In genomic region chr2:32759001-32759400, GRCm38 (mm10) we compare ENCODE assay signal across 19 mouse cellular contexts. TPM values are rescaled to one million over a fixed set of nuclear protein-coding genes. Genes with fewer than 3 reads are reported as not detected.
DNase-seq lines count a peak whose midpoint lies in the region; ATAC-seq lines count a peak whose summit lies in the region.
"Had no signal": no experiment of that assay in that cellular context is flagged by ENCODE, and none has a peak within 500 bp of the region (broad histone marks: within the 10 kb centered on the region; RNA-seq: fewer than 3 reads in every experiment).

No protein-coding gene starts in this region.

- H3K27me3 ChIP-seq in forebrain, embryonic 15.5 days: no peaks in the 10 kb centered on the region
- H3K27me3 ChIP-seq in forebrain, embryonic 12.5 days: no peaks in the 10 kb centered on the region
- H3K27me3 ChIP-seq in intestine, embryonic 15.5 days (replicated peaks): no peaks in the 10 kb centered on the region
- H3K27me3 ChIP-seq in intestine, embryonic 16.5 days (replicated peaks; ENCODE audit: control insufficient read depth, insufficient read depth, low read length): no peaks in the 10 kb centered on the region
- no peaks in the 10 kb centered on the region for H3K27me3 ChIP-seq in midbrain, embryonic 13.5 days
- no peaks in the 10 kb centered on the region for H3K27me3 ChIP-seq in midbrain, embryonic 15.5 days (replicated peaks)
- H3K27me3 ChIP-seq in embryonic facial prominence, embryonic 10.5 days (replicated peaks; ENCODE audit: low read depth, poor library complexity, severe bottlenecking): no peaks in the 10 kb centered on the region
- H3K27me3 ChIP-seq: CH12.LX; embryonic facial prominence, embryonic 12.5 days; liver, embryonic 13.5 days had no signal

- no peak for DNase-seq in embryonic facial prominence, embryonic 10.5 days (ENCODE audit: low spot score)
- DNase-seq in cerebellum, adult 9-11 months: no peak
- DNase-seq: adrenal gland, postnatal 25 days; cerebellum, adult 18-20 months; heart, postnatal 4 days; kidney, adult 18-20 months; liver, embryonic 13.5 days; lung, embryonic 14.5 days; lung, postnatal 36 days; thymus, postnatal 25 days had no signal

- H3K27ac ChIP-seq in forebrain, embryonic 15.5 days (replicated peaks): 0 out of 2 replicates have a peak overlapping the region, but pooled peaks have one; percentile 13
- no peak overlapping the region for H3K27ac ChIP-seq in forebrain, embryonic 12.5 days
- H3K27ac ChIP-seq in intestine, embryonic 15.5 days: no peak overlapping the region
- no peak overlapping the region for H3K27ac ChIP-seq in intestine, embryonic 16.5 days (ENCODE audit: low read length)
- H3K27ac ChIP-seq in midbrain, embryonic 13.5 days: no peak overlapping the region
- H3K27ac ChIP-seq in midbrain, embryonic 15.5 days: no peak overlapping the region
- no peak overlapping the region for H3K27ac ChIP-seq in embryonic facial prominence, embryonic 10.5 days (replicated peaks)
- H3K27ac ChIP-seq: embryonic facial prominence, embryonic 12.5 days; liver, embryonic 13.5 days had no signal

- peaks cover 24% of the 10 kb centered on the region for H3K4me1 ChIP-seq in forebrain, embryonic 15.5 days
- H3K4me1 ChIP-seq in forebrain, embryonic 12.5 days: peaks cover 15% of the 10 kb centered on the region; the same call in 1 of the 2 replicates
- peaks cover 9% of the 10 kb centered on the region; the same call in 1 of the 2 replicates for H3K4me1 ChIP-seq in intestine, embryonic 15.5 days (replicated peaks)
- peaks cover 2% of the 10 kb centered on the region; the same call in 1 of the 2 replicates for H3K4me1 ChIP-seq in intestine, embryonic 16.5 days (ENCODE audit: control insufficient read depth, insufficient read depth, low read length)
- H3K4me1 ChIP-seq in midbrain, embryonic 13.5 days (replicated peaks): peaks cover 20% of the 10 kb centered on the region
- peaks cover 15% of the 10 kb centered on the region for H3K4me1 ChIP-seq in midbrain, embryonic 15.5 days
- H3K4me1 ChIP-seq in embryonic facial prominence, embryonic 10.5 days: peaks cover 22% of the 10 kb centered on the region

- H3K4me3 ChIP-seq in forebrain, embryonic 15.5 days: no peak overlapping the region
- no peak overlapping the region for H3K4me3 ChIP-seq in forebrain, embryonic 12.5 days (replicated peaks)
- no peak overlapping the region for H3K4me3 ChIP-seq in intestine, embryonic 15.5 days (replicated peaks)
- no peak overlapping the region for H3K4me3 ChIP-seq in intestine, embryonic 16.5 days (ENCODE audit: low read length)
- no peak overlapping the region for H3K4me3 ChIP-seq in midbrain, embryonic 13.5 days (replicated peaks)
- H3K4me3 ChIP-seq in midbrain, embryonic 15.5 days: no peak overlapping the region
- peak overlapping the region; percentile 75; the same call in 1 of the 2 replicates for H3K4me3 ChIP-seq in embryonic facial prominence, embryonic 10.5 days
- H3K4me3 ChIP-seq: embryonic facial prominence, embryonic 12.5 days; heart, embryonic 12.5 days; liver, embryonic 13.5 days had no signal

- H3K9ac ChIP-seq in forebrain, embryonic 15.5 days (replicated peaks): no peak overlapping the region
- H3K9ac ChIP-seq in forebrain, embryonic 12.5 days: no peak overlapping the region
- H3K9ac ChIP-seq in intestine, embryonic 15.5 days: 0 out of 2 replicates have a peak overlapping the region, but pooled peaks have one; percentile 28
- no peak overlapping the region for H3K9ac ChIP-seq in intestine, embryonic 16.5 days (ENCODE audit: low read depth, low read length)
- H3K9ac ChIP-seq in midbrain, embryonic 13.5 days (replicated peaks): peak overlapping the region; percentile 34
- H3K9ac ChIP-seq in midbrain, embryonic 15.5 days: no peak overlapping the region; the same call in 1 of the 2 replicates
- H3K9ac ChIP-seq: embryonic facial prominence, embryonic 12.5 days; heart, embryonic 12.5 days; liver, embryonic 13.5 days; lung, embryonic 14.5 days had no signal

- peaks cover 37% of the 10 kb centered on the region for H3K36me3 ChIP-seq in forebrain, embryonic 15.5 days
- peaks cover 44% of the 10 kb centered on the region for H3K36me3 ChIP-seq in forebrain, embryonic 12.5 days (replicated peaks)
- peaks cover 14% of the 10 kb centered on the region for H3K36me3 ChIP-seq in intestine, embryonic 15.5 days
- peaks cover 9% of the 10 kb centered on the region; the same call in 1 of the 2 replicates for H3K36me3 ChIP-seq in intestine, embryonic 16.5 days (ENCODE audit: control insufficient read depth, insufficient read depth, low read length)
- peaks cover 54% of the 10 kb centered on the region for H3K36me3 ChIP-seq in midbrain, embryonic 13.5 days
- H3K36me3 ChIP-seq in midbrain, embryonic 15.5 days (replicated peaks): peaks cover 28% of the 10 kb centered on the region; the same call in 1 of the 2 replicates
- H3K36me3 ChIP-seq in embryonic facial prominence, embryonic 10.5 days (replicated peaks): peaks cover 55% of the 10 kb centered on the region

- no peak for ATAC-seq in forebrain, embryonic 15.5 days (replicated peaks)
- no peak for ATAC-seq in forebrain, embryonic 12.5 days (ENCODE audit: low FRiP score)
- no peak for ATAC-seq in intestine, embryonic 15.5 days
- no peak for ATAC-seq in intestine, embryonic 16.5 days
- ATAC-seq in midbrain, embryonic 13.5 days: no peak
- ATAC-seq in midbrain, embryonic 15.5 days (replicated peaks): no peak

- H3K4me2 ChIP-seq in forebrain, embryonic 15.5 days (replicated peaks): no peak overlapping the region
- no peak overlapping the region for H3K4me2 ChIP-seq in forebrain, embryonic 12.5 days
- H3K4me2 ChIP-seq in intestine, embryonic 15.5 days (replicated peaks): no peak overlapping the region
- no peak overlapping the region for H3K4me2 ChIP-seq in intestine, embryonic 16.5 days (ENCODE audit: low read depth, low read length)
- H3K4me2 ChIP-seq in midbrain, embryonic 13.5 days (replicated peaks): no peak overlapping the region
- no peak overlapping the region for H3K4me2 ChIP-seq in midbrain, embryonic 15.5 days
- H3K4me2 ChIP-seq: embryonic facial prominence, embryonic 12.5 days; heart, embryonic 12.5 days; liver, embryonic 13.5 days; lung, embryonic 14.5 days had no signal

- no peaks in the 10 kb centered on the region for H3K9me3 ChIP-seq in forebrain, embryonic 15.5 days
- H3K9me3 ChIP-seq in forebrain, embryonic 12.5 days: no peaks in the 10 kb centered on the region
- no peaks in the 10 kb centered on the region for H3K9me3 ChIP-seq in intestine, embryonic 15.5 days
- H3K9me3 ChIP-seq in intestine, embryonic 16.5 days (ENCODE audit: control insufficient read depth, low read length): no peaks in the 10 kb centered on the region
- H3K9me3 ChIP-seq in midbrain, embryonic 13.5 days: no peaks in the 10 kb centered on the region
- H3K9me3 ChIP-seq in midbrain, embryonic 15.5 days: no peaks in the 10 kb centered on the region
- H3K9me3 ChIP-seq in embryonic facial prominence, embryonic 10.5 days: no peaks in the 10 kb centered on the region
- H3K9me3 ChIP-seq: embryonic facial prominence, embryonic 12.5 days; heart, embryonic 12.5 days; liver, embryonic 13.5 days had no signal

- 75% methylated on average over 2 of the region's 2 CpGs for WGBS in forebrain, embryonic 15.5 days
- WGBS in forebrain, embryonic 12.5 days: 76% methylated on average over 2 of the region's 2 CpGs
- WGBS in intestine, embryonic 15.5 days: 89% methylated on average over 2 of the region's 2 CpGs
- WGBS in intestine, embryonic 16.5 days: 94% methylated on average over 2 of the region's 2 CpGs
- 86% methylated on average over 2 of the region's 2 CpGs for WGBS in midbrain, embryonic 13.5 days
- WGBS in midbrain, embryonic 15.5 days: 84% methylated on average over 2 of the region's 2 CpGs
- WGBS in embryonic facial prominence, embryonic 10.5 days: 80% methylated on average over 2 of the region's 2 CpGs

RNA-seq across cellular contexts. Expression of gene Tor2a, which starts 2.0 kb away (rescaled TPM):
- 63.2 and 66.3 TPM in 2 replicates for polyA plus RNA-seq in forebrain, embryonic 15.5 days (2015; fragmentation: Nextera tagmentation; extraction: Ambion mirVana)
- polyA plus RNA-seq in forebrain, embryonic 12.5 days (2016; fragmentation: Nextera tagmentation; extraction: Ambion mirVana): 53.3 and 57.0 TPM in 2 replicates
- 61.4 and 64.2 TPM in 2 replicates for polyA plus RNA-seq in intestine, embryonic 15.5 days (2015; fragmentation: Nextera tagmentation; extraction: Ambion mirVana)
- polyA plus RNA-seq in intestine, embryonic 16.5 days (2015; fragmentation: Nextera tagmentation; extraction: Ambion mirVana): 73.1 and 74.0 TPM in 2 replicates
- 48.0 and 52.6 TPM in 2 replicates for polyA plus RNA-seq in midbrain, embryonic 13.5 days (2015; fragmentation: Nextera tagmentation; extraction: Ambion mirVana)
- polyA plus RNA-seq in midbrain, embryonic 15.5 days (2015; fragmentation: Nextera tagmentation; extraction: Ambion mirVana): 54.1 and 55.9 TPM in 2 replicates
- polyA plus RNA-seq in embryonic facial prominence, embryonic 10.5 days (2016; fragmentation: Nextera tagmentation; extraction: Ambion mirVana): 48.9 and 53.5 TPM in 2 replicates

RNA-seq across cellular contexts. Expression of gene Ttc16, which starts 16.4 kb away (rescaled TPM):
- polyA plus RNA-seq in forebrain, embryonic 15.5 days (2015; fragmentation: Nextera tagmentation; extraction: Ambion mirVana): 0.61 and 0.66 TPM in 2 replicates
- 0.46 and 0.67 TPM in 2 replicates for polyA plus RNA-seq in forebrain, embryonic 12.5 days (2016; fragmentation: Nextera tagmentation; extraction: Ambion mirVana)
- polyA plus RNA-seq in intestine, embryonic 15.5 days (2015; fragmentation: Nextera tagmentation; extraction: Ambion mirVana): 0.18 and 0.29 TPM in 2 replicates
- polyA plus RNA-seq in intestine, embryonic 16.5 days (2015; fragmentation: Nextera tagmentation; extraction: Ambion mirVana): 0.32 and 0.34 TPM in 2 replicates
- polyA plus RNA-seq in midbrain, embryonic 13.5 days (2015; fragmentation: Nextera tagmentation; extraction: Ambion mirVana): 0.35 and 0.52 TPM in 2 replicates
- polyA plus RNA-seq in midbrain, embryonic 15.5 days (2015; fragmentation: Nextera tagmentation; extraction: Ambion mirVana): 0.89 and 0.92 TPM in 2 replicates
- polyA plus RNA-seq in embryonic facial prominence, embryonic 10.5 days (2016; fragmentation: Nextera tagmentation; extraction: Ambion mirVana): 0.31 and 0.34 TPM in 2 replicates

RNA-seq across cellular contexts. Expression of gene Ptrh1, which starts 16.6 kb away (rescaled TPM):
- 4.8 and 6.6 TPM in 2 replicates for polyA plus RNA-seq in forebrain, embryonic 15.5 days (2015; fragmentation: Nextera tagmentation; extraction: Ambion mirVana)
- polyA plus RNA-seq in forebrain, embryonic 12.5 days (2016; fragmentation: Nextera tagmentation; extraction: Ambion mirVana): 3.9 and 5.3 TPM in 2 replicates
- polyA plus RNA-seq in intestine, embryonic 15.5 days (2015; fragmentation: Nextera tagmentation; extraction: Ambion mirVana): 5.5 and 6.4 TPM in 2 replicates
- polyA plus RNA-seq in intestine, embryonic 16.5 days (2015; fragmentation: Nextera tagmentation; extraction: Ambion mirVana): 5.4 and 6.3 TPM in 2 replicates
- 4.1 and 4.2 TPM in 2 replicates for polyA plus RNA-seq in midbrain, embryonic 13.5 days (2015; fragmentation: Nextera tagmentation; extraction: Ambion mirVana)
- 5.9 and 6.1 TPM in 2 replicates for polyA plus RNA-seq in midbrain, embryonic 15.5 days (2015; fragmentation: Nextera tagmentation; extraction: Ambion mirVana)
- polyA plus RNA-seq in embryonic facial prominence, embryonic 10.5 days (2016; fragmentation: Nextera tagmentation; extraction: Ambion mirVana): 5.3 and 6.4 TPM in 2 replicates

RNA-seq across cellular contexts. Expression of gene 6330409D20Rik, which starts 18.2 kb away (rescaled TPM):
- 2.4 and 2.7 TPM in 2 replicates for polyA plus RNA-seq in forebrain, embryonic 15.5 days (2015; fragmentation: Nextera tagmentation; extraction: Ambion mirVana)
- 1.9 and 2.1 TPM in 2 replicates for polyA plus RNA-seq in forebrain, embryonic 12.5 days (2016; fragmentation: Nextera tagmentation; extraction: Ambion mirVana)
- polyA plus RNA-seq in intestine, embryonic 15.5 days (2015; fragmentation: Nextera tagmentation; extraction: Ambion mirVana): 0.13 and 0.34 TPM in 2 replicates
- 0.26 TPM in 1 of 2 replicates, not detected in the other for polyA plus RNA-seq in intestine, embryonic 16.5 days (2015; fragmentation: Nextera tagmentation; extraction: Ambion mirVana)
- 3.9 TPM in 2 replicates for polyA plus RNA-seq in midbrain, embryonic 13.5 days (2015; fragmentation: Nextera tagmentation; extraction: Ambion mirVana)
- 3.4 and 4.1 TPM in 2 replicates for polyA plus RNA-seq in midbrain, embryonic 15.5 days (2015; fragmentation: Nextera tagmentation; extraction: Ambion mirVana)
- 0.52 and 0.57 TPM in 2 replicates for polyA plus RNA-seq in embryonic facial prominence, embryonic 10.5 days (2016; fragmentation: Nextera tagmentation; extraction: Ambion mirVana)
- polyA plus RNA-seq: heart, embryonic 12.5 days; liver, embryonic 13.5 days; lung, embryonic 14.5 days had no signal

RNA-seq across cellular contexts. Expression of gene Cfap157, which starts 25.2 kb away (rescaled TPM):
- polyA plus RNA-seq in forebrain, embryonic 15.5 days (2015; fragmentation: Nextera tagmentation; extraction: Ambion mirVana): 0.61 and 1.0 TPM in 2 replicates
- polyA plus RNA-seq in forebrain, embryonic 12.5 days (2016; fragmentation: Nextera tagmentation; extraction: Ambion mirVana): 0.15 and 0.45 TPM in 2 replicates
- polyA plus RNA-seq in intestine, embryonic 15.5 days (2015; fragmentation: Nextera tagmentation; extraction: Ambion mirVana): 0.26 and 0.61 TPM in 2 replicates
- polyA plus RNA-seq in intestine, embryonic 16.5 days (2015; fragmentation: Nextera tagmentation; extraction: Ambion mirVana): 0.58 and 1.2 TPM in 2 replicates
- polyA plus RNA-seq in midbrain, embryonic 13.5 days (2015; fragmentation: Nextera tagmentation; extraction: Ambion mirVana): 0.46 and 2.0 TPM in 2 replicates
- 1.0 and 1.2 TPM in 2 replicates for polyA plus RNA-seq in midbrain, embryonic 15.5 days (2015; fragmentation: Nextera tagmentation; extraction: Ambion mirVana)
- polyA plus RNA-seq in embryonic facial prominence, embryonic 10.5 days (2016; fragmentation: Nextera tagmentation; extraction: Ambion mirVana): 0.54 and 0.60 TPM in 2 replicates

Comparison
In these comparisons a context has a peak if more than half of its experiments do, and no peak if none do; other contexts are left out.
1. H3K9ac ChIP-seq: peak in intestine, embryonic 15.5 days (single experiment) and midbrain, embryonic 13.5 days (single experiment); none in forebrain, embryonic 15.5 days (single experiment), forebrain, embryonic 12.5 days (single experiment), intestine, embryonic 16.5 days (single experiment) and midbrain, embryonic 15.5 days (single experiment).